Mouse (Mus musculus): ENCODE results near the gene Nudt13. TPM values are rescaled to one million over a fixed set of nuclear protein-coding genes. Genes with fewer than 3 reads are reported as not detected.
A peak's percentile ranks its signal among the peaks of the same experiment; 100 is the strongest.

The Nudt13 gene
- polyA plus RNA-seq, 1 experiment from 2014 or later: 16.4 TPM

DNA sequence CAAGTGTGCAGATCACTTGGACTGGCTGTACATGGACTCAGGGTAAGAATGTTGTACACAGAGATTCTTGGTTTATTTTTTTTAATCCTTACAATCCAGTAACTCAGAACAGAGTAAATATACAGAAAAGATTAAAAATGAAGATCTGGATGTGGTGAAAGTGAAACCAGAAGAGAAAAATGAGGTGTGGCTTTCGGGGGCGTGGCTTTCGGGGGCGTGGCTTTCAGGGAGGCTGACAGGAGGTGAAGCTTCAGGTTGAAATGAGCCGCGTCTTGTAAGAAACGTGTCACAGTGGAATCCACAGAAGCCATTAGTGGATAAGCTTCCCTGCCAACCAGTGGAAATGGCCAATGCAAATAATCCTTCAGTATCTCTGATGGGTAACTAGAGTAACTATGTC is 46.4 kb downstream of the Nudt13 start:
- no peak overlapping the region for H3K9ac ChIP-seq
- H3K36me3 ChIP-seq: peaks cover 61% of the 10 kb centered on the region
- H3K4me3 ChIP-seq: no peak overlapping the region
- H3K9me3 ChIP-seq (replicated peaks): 0 out of 2 replicates have a peak, but pooled peaks cover 3% of the 10 kb centered on the region
- no peaks in the 10 kb centered on the region for H3K27me3 ChIP-seq (replicated peaks)
- no peak for ATAC-seq (ENCODE audit: insufficient number of reproducible peaks, low FRiP score)
- WGBS: 74% methylated on average over 7 of the region's 7 CpGs
- no peak overlapping the region for H3K27ac ChIP-seq (ENCODE audit: poor library complexity, severe bottlenecking)
- H3K4me1 ChIP-seq (replicated peaks): no peaks in the 10 kb centered on the region
- no peak overlapping the region for H3K4me2 ChIP-seq

DNA sequence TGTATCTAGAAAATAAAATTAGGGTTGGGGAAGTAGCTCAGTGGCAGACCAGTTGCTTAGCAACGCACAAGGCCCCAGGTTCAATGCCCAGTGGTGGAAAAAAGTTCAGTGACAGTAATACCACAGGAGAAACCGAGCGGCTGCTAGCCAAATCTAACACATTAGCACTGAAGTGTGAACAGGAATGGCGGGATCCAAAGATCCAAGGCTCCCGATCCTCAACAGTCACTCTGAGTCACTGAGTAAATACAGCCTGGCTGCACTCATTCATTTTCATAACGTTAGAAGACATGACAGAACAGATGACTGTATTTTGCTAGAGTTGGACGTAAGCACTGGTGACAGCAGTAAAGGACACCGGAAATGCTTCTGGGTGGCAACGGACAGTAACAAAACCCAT is 51.4 kb downstream of the Nudt13 start:
- Histone ChIP-seq H3K9ac (no peak overlapping the region), H3K27ac (ENCODE audit: poor library complexity, severe bottlenecking) (no peak overlapping the region), H3K9me3 (replicated peaks) (no peaks in the 10 kb centered on the region), H3K27me3 (replicated peaks) (no peaks in the 10 kb centered on the region), H3K4me3 (no peak overlapping the region), H3K4me2 (no peak overlapping the region), H3K4me1 (replicated peaks) (peaks cover 13% of the 10 kb centered on the region), H3K36me3 (peaks cover 39% of the 10 kb centered on the region)
- ATAC-seq (ENCODE audit: insufficient number of reproducible peaks, low FRiP score): no peak
- WGBS: 90% methylated on average over 9 of the region's 9 CpGs

DNA sequence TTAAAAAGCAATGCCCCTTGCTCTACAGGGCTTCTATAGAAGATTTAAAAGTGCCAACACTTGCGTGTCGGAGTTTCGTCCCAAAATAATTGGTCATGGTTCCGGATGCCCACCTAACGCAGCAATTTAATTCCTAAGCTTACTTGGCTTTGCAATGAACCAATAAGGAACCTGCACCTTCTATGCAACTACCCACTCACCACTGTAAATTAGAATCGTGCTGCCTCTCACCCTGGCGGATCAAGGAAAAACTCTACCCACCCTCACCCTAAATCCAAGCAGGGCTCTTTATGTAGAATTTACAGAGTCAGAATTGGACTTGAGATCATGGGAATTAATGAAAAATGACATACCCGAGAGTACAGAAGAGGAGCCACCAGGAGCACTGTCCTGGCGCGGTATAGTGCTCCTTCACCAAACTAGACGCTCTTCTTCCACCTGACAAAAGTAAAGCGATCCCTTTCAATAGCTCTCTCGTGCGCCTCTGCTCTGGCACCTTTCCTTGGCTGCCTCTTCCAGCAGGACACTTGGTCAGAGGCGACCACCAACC is 53.0 kb downstream of the Nudt13 start:
- Histone ChIP-seq H3K27ac (ENCODE audit: poor library complexity, severe bottlenecking) (peak overlapping the region; percentile 83), H3K27me3 (replicated peaks) (no peaks in the 10 kb centered on the region), H3K4me3 (peak overlapping the region; percentile 66), H3K9ac (peak overlapping the region; percentile 87), H3K4me2 (peak overlapping the region; percentile 91), H3K36me3 (peaks cover 35% of the 10 kb centered on the region), H3K9me3 (replicated peaks) (no peaks in the 10 kb centered on the region), H3K4me1 (replicated peaks) (peaks cover 13% of the 10 kb centered on the region)
- 4% methylated on average over 15 of the region's 15 CpGs for WGBS
- ATAC-seq (ENCODE audit: insufficient number of reproducible peaks, low FRiP score): peak; percentile 77

DNA sequence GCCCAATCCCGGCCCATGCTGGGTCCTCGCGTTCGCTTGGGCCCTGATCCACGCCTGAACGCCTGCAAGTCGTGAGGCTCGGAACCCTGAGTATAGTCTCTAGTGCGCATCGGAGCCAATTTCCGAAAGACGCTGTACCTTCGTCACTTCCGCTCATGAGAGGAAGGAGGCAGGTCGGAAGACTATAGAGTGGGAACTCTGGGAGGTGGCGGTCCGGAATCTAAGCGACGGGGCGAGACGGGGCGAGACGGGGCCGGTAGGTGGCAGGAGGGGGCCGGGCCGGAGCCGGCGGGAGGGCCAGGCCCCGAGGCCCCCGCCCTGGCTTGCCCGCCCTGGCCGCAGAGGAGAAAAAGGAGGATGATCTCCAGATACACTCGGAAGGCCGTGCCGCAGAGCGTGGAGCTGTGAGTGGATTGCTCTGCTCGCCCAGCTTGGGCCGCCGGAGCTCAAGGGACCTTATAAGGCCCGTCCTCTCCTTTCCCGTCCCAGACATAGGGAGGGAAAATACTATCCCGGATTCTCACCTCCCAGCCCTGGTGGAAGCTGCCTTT is 53.6 kb downstream of the Nudt13 start, which contains the start of the genes Ecd and Fam149b:
TSS of gene Ecd (minus strand) at position 131 of the 551 bp plus-strand sequence.
TSS of gene Fam149b (plus strand) at position 172 of the 551 bp plus-strand sequence.
- Histone ChIP-seq H3K27me3 (replicated peaks) (no peaks in the 10 kb centered on the region), H3K9ac (peak within 1 kb of the TSS; percentile 87), H3K4me1 (replicated peaks) (peaks cover 13% of the 10 kb centered on the region), H3K4me2 (peak within 1 kb of the TSS; percentile 91), H3K9me3 (replicated peaks) (no peaks in the 10 kb centered on the region; the same call in 1 of the 2 replicates), H3K36me3 (peaks cover 37% of the 10 kb centered on the region), H3K27ac (ENCODE audit: poor library complexity, severe bottlenecking) (peak within 1 kb of the TSS; percentile 94), H3K4me3 (peak within 1 kb of the TSS; percentile 66)
- WGBS: under 1% methylated on average over 42 of the region's 42 CpGs
- peak; percentile 98 for ATAC-seq (ENCODE audit: insufficient number of reproducible peaks, low FRiP score)

DNA sequence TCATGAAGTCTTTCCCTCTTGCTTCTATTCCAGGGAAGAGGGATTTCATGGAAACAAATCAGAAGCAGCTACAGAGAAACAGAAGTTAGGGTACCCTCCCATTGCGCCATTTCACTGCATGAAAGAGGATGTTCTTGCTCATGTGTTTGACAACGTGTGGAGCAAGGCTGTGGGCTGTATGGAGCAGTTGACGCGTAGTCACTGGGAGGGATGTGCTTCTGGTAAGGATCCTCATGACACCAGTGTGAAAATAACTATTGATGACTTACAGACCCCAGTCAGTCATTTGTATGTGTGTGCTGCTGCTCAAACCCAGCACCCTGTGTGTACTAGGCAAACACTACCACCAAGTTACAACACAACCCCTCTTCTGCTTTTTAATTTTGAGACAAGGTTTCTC is 68.7 kb downstream of the Nudt13 start:
- no peak overlapping the region for H3K9ac ChIP-seq
- no peaks in the 10 kb centered on the region for H3K4me1 ChIP-seq (replicated peaks)
- H3K27ac ChIP-seq (ENCODE audit: poor library complexity, severe bottlenecking): no peak overlapping the region
- peaks cover 69% of the 10 kb centered on the region for H3K36me3 ChIP-seq
- no peaks in the 10 kb centered on the region for H3K27me3 ChIP-seq (replicated peaks)
- H3K4me2 ChIP-seq: no peak overlapping the region
- H3K9me3 ChIP-seq (replicated peaks): no peaks in the 10 kb centered on the region
- H3K4me3 ChIP-seq: no peak overlapping the region
- WGBS: 89% methylated on average over 4 of the region's 4 CpGs
- ATAC-seq (ENCODE audit: insufficient number of reproducible peaks, low FRiP score): no peak

Other genes starting within 250 kb of the Nudt13 start
- 7.3 and 7.9 TPM in 2 replicates for gene Saysd1, start 156.2 kb upstream of the Nudt13 start, polyA plus RNA-seq (2016; fragmentation: Nextera tagmentation; extraction: Ambion mirVana)
- 3.5 and 3.6 TPM in 2 replicates for gene Kcnk5, start 112.9 kb upstream of the Nudt13 start, polyA plus RNA-seq (2016; fragmentation: Nextera tagmentation; extraction: Ambion mirVana)
- not detected in 2 replicates for gene Kcnk16, start 25.5 kb upstream of the Nudt13 start, polyA plus RNA-seq (2016; fragmentation: Nextera tagmentation; extraction: Ambion mirVana)
- 37.4 and 37.5 TPM in 2 replicates for gene Ecd, start 53.4 kb downstream of the Nudt13 start, polyA plus RNA-seq (2016; fragmentation: Nextera tagmentation; extraction: Ambion mirVana)
- gene Fam149b, start 53.5 kb downstream of the Nudt13 start, polyA plus RNA-seq (2016; fragmentation: Nextera tagmentation; extraction: Ambion mirVana): 25.7 and 29.2 TPM in 2 replicates
- gene Dnajc9, start 94.2 kb downstream of the Nudt13 start, polyA plus RNA-seq (2016; fragmentation: Nextera tagmentation; extraction: Ambion mirVana): 97.6 and 99.1 TPM in 2 replicates
- gene Mrps16, start 98.9 kb downstream of the Nudt13 start, polyA plus RNA-seq (2016; fragmentation: Nextera tagmentation; extraction: Ambion mirVana): 87.0 and 88.7 TPM in 2 replicates
- not detected in 2 replicates for gene Cfap70, start 157.5 kb downstream of the Nudt13 start, polyA plus RNA-seq (2016; fragmentation: Nextera tagmentation; extraction: Ambion mirVana)
- gene Anxa7, start 185.4 kb downstream of the Nudt13 start, polyA plus RNA-seq (2016; fragmentation: Nextera tagmentation; extraction: Ambion mirVana): 38.6 and 38.8 TPM in 2 replicates
- gene Mss51, start 202.2 kb downstream of the Nudt13 start, polyA plus RNA-seq (2016; fragmentation: Nextera tagmentation; extraction: Ambion mirVana): 0.50 and 0.51 TPM in 2 replicates

All from heart, embryonic 12.5 days (tissue).